Mouse (Mus musculus) kidney, postnatal 0 days (tissue): ENCODE measurements at regions not wholly inside any gene's neighbourhood (a gene's known extent, or its start where the extent isn't known, plus 50 kb on each side); places are given as distances from the start of the nearest gene placed in this dataset.

Experiments used
- ATAC-seq: fragments of 200-750 bp; cut with Nextera tagmentation; replicated peaks from 2 replicates; pipeline ENCODE4 v1.8.0; 2017; ENCODE audit warnings: low read depth, moderate number of reproducible peaks, moderate TSS enrichment, moderate library complexity; ENCODE audit not compliant: low FRiP score
- DNase-seq: peaks from one replicate; pipeline ENCODE4 v3.0.0-alpha.2; 2016; ENCODE audit warnings: low spot score
- H3K27ac ChIP-seq: fragments of 300-500 bp; sonication (generic); 2 replicates; pipeline ENCODE4 v1.5.1; 2014; ENCODE audit warnings: mild to moderate bottlenecking
- H3K27me3 ChIP-seq: fragments of 300-500 bp; sonication (generic); 2 replicates; pipeline ENCODE4 v1.6.1; 2014; ENCODE audit warnings: low read length, mixed read lengths; ENCODE audit not compliant: insufficient read depth
- H3K36me3 ChIP-seq: fragments of 300-500 bp; sonication (generic); 2 replicates; pipeline ENCODE4 v1.6.1; 2014; ENCODE audit warnings: low read length, mixed read lengths; ENCODE audit not compliant: insufficient read depth
- H3K4me1 ChIP-seq: fragments of 300-500 bp; sonication (generic); replicated peaks from 2 replicates; pipeline ENCODE4 v1.6.1; 2014; ENCODE audit warnings: antibody characterized with exemption, low read length, mixed read lengths; ENCODE audit not compliant: insufficient read depth
- H3K4me2 ChIP-seq: fragments of 300-500 bp; sonication (generic); 2 replicates; pipeline ENCODE4 v1.6.1; 2014; ENCODE audit warnings: mild to moderate bottlenecking, low read length, moderate library complexity, mixed read lengths
- H3K4me3 ChIP-seq: fragments of 300-500 bp; sonication (generic); replicated peaks from 2 replicates; pipeline ENCODE4 v1.5.1; 2014; ENCODE audit warnings: low read depth, low read length
- H3K9ac ChIP-seq: fragments of 300-500 bp; sonication (generic); 2 replicates; pipeline ENCODE4 v1.6.1; 2014; ENCODE audit warnings: low read depth, low read length
- H3K9me3 ChIP-seq: fragments of 300-500 bp; sonication (generic); replicated peaks from 2 replicates; pipeline ENCODE4 v1.6.1; 2016; ENCODE audit warnings: low read length, inconsistent platforms, mixed read lengths
- CTCF ChIP-seq: IDR thresholded peaks from 2 replicates; pipeline ENCODE4 v1.5.1; 2016; ENCODE audit warnings: antibody characterized with exemption, low read depth, mild to moderate bottlenecking, moderate library complexity
- WGBS: fragments of 180-500 bp; shearing (Covaris S2); extraction: QIAGEN DNeasy Blood & Tissue Kit; methylation state at CpG from one replicate; pipeline ENCODE4 v1.1.7; 2014; 5-methylcytosine and 5-hydroxymethylcytosine counted together

GRCm38 (mm10) chr11:41852813-41853212, 147.8 kb downstream of the Gabrg2 start:
- Histone ChIP-seq H3K9me3 (no peaks in the 10 kb centered on the region), H3K4me2 (no peak overlapping the region), H3K9ac (no peak overlapping the region), H3K4me1 (no peaks in the 10 kb centered on the region), H3K36me3 (no peaks in the 10 kb centered on the region), H3K27ac (no peak overlapping the region), H3K4me3 (no peak overlapping the region), H3K27me3 (no peaks in the 10 kb centered on the region)
- ATAC-seq (no peak), DNase-seq (peak; percentile 7)
- TF ChIP-seq CTCF, result no peak

DNA sequence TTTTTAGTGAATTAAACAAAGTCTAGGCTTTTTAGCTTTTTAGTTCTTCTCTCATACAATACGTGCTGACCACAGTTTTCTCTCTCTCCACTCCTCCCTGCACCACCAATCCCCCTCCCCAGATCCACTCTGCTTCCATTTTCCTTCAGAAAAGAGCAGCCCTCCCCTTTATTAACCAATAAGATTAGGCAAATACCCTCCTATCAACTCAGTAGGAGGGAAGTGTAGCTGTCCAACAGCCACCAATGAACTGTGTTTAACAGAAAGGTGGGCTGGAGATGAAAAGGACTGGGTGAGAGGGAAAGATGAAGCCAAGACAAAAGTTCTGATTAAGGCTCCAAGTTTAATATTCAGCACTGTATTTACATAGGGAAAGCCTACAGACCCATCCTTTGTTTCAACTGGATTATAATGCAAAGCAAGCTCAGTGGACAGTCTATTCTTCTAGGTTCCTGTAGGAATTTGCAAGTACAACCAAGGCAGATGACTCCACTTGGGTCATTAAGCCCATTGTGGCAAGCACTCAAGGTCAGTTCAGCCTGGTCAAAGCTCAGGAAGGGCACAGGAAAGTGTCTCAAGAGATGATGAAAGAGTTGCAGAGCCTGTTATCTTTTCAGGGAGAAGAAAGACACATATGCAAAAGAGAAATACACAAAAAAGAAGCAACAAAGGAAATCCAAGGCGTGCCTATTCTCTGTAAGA, 174.5 kb downstream of the Gabrg2 start:
- no peak overlapping the region for H3K9ac ChIP-seq
- TF ChIP-seq CTCF, result no peak
- H3K4me1 ChIP-seq, result no peaks in the 10 kb centered on the region
- 47% methylated on average over 2 of the region's 2 CpGs for WGBS
- no peak for DNase-seq
- ATAC-seq, result no peak
- H3K36me3 ChIP-seq, result no peaks in the 10 kb centered on the region
- H3K27ac ChIP-seq, result no peak overlapping the region
- no peaks in the 10 kb centered on the region for H3K9me3 ChIP-seq
- no peak overlapping the region for H3K4me3 ChIP-seq
- no peak overlapping the region for H3K4me2 ChIP-seq
- no peaks in the 10 kb centered on the region for H3K27me3 ChIP-seq

DNA sequence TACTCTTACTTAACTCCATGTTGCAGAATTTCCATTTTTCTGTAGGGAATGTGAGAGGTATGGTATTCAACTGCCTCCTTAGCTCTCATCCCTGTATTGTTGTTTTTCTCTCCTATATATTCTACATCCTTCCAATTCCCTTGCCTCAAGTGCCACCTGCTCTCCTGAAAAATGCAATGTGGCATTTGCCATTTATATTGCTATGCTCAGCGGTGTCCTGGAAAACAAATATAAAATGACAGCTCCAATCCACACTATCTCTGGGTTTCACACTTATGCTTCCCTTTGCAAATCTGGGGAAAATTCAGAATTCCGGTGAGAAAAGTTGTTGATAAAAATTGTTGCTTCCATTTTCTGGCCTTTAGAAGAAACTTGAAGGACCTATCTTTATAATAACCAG, 182.6 kb downstream of the Gabrg2 start:
- Histone ChIP-seq H3K36me3 (no peaks in the 10 kb centered on the region), H3K27me3 (no peaks in the 10 kb centered on the region), H3K9ac (no peak overlapping the region), H3K4me3 (no peak overlapping the region), H3K4me2 (no peak overlapping the region), H3K4me1 (no peaks in the 10 kb centered on the region), H3K9me3 (no peaks in the 10 kb centered on the region), H3K27ac (no peak overlapping the region)
- no peak for TF ChIP-seq CTCF
- no peak for DNase-seq
- no peak for ATAC-seq
- 94% methylated on average over 2 of the region's 2 CpGs for WGBS

DNA sequence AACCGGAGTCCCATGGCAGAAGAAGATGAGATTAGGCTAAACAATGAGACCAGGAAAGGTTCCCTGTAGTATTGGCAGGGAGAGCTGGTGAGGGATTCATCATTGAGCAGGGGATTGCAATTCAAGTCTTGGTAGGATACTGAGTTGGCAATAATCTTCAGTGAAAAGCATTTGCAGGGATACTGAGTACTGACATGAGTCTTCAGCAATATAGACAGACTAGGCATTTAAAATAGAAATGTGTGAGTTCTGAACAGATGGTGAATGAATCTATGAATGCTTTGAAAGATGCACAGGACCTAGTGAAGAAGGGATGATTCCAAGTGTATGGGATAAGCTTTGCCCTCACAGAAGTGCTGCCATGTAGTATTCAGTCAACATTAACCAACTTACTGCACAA, 187.7 kb downstream of the Gabrg2 start:
- Histone ChIP-seq H3K9me3 (no peaks in the 10 kb centered on the region), H3K4me1 (no peaks in the 10 kb centered on the region), H3K4me2 (no peak overlapping the region), H3K9ac (no peak overlapping the region), H3K4me3 (no peak overlapping the region), H3K36me3 (no peaks in the 10 kb centered on the region), H3K27me3 (no peaks in the 10 kb centered on the region), H3K27ac (no peak overlapping the region)
- no peak for ATAC-seq
- WGBS, result 72% methylated on average over 1 of the region's 1 CpGs
- DNase-seq, result no peak
- no peak for TF ChIP-seq CTCF

DNA sequence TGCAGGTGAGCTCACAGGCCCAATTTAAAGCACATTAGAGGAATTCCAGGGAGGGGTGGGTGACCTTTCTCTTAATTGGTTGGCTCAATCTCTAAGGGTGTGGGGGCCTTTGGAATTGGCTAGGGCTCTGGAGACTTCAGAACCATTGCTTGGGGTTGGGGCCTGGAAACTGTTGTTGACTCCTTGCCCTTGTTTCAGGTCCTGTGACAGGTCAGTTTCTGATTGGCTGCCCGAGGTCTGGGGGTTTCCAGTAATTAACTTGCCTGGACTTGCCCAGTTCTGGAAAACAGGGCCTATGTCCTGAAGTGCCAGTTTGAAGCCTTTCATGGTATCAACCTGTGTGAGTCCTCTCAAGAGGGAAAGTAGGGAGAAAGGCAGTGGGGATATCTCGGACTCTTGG, 191.8 kb downstream of the Gabrg2 start:
- Histone ChIP-seq H3K36me3 (no peaks in the 10 kb centered on the region), H3K9ac (no peak overlapping the region), H3K4me3 (no peak overlapping the region), H3K4me2 (no peak overlapping the region), H3K27ac (no peak overlapping the region), H3K27me3 (no peaks in the 10 kb centered on the region), H3K9me3 (no peaks in the 10 kb centered on the region), H3K4me1 (no peaks in the 10 kb centered on the region)
- TF ChIP-seq CTCF, result no peak
- ATAC-seq, result no peak
- 96% methylated on average over 2 of the region's 2 CpGs for WGBS
- no peak for DNase-seq

GRCm38 (mm10) chr11:41792206-41792605, 208.5 kb downstream of the Gabrg2 start:
- Histone ChIP-seq H3K9ac (no peak overlapping the region), H3K36me3 (no peaks in the 10 kb centered on the region), H3K4me1 (no peaks in the 10 kb centered on the region), H3K27me3 (no peaks in the 10 kb centered on the region), H3K9me3 (no peaks in the 10 kb centered on the region), H3K4me2 (no peak overlapping the region), H3K4me3 (no peak overlapping the region), H3K27ac (no peak overlapping the region)
- DNase-seq, result no peak
- ATAC-seq, result no peak
- WGBS, result 49% methylated on average over 3 of the region's 3 CpGs
- TF ChIP-seq CTCF, result no peak
